16 mouse cellular contexts compared by ENCODE assay signal in genomic region chr4:133897431-133897891, GRCm38 (mm10). TPM values are rescaled to one million over a fixed set of nuclear protein-coding genes. Genes with fewer than 3 reads are reported as not detected.
DNase-seq lines count a peak whose midpoint lies in the region; ATAC-seq lines count a peak whose summit lies in the region.
"Had no signal": no experiment of that assay in that cellular context is flagged by ENCODE, and none has a peak within 500 bp of the region (broad histone marks: within the 10 kb centered on the region; RNA-seq: fewer than 3 reads in every experiment).

No protein-coding gene starts in this region.

- H3K27ac ChIP-seq in intestine, embryonic 14.5 days (ENCODE audit: low read depth): no peak overlapping the region
- no peak overlapping the region for H3K27ac ChIP-seq in kidney, embryonic 15.5 days
- H3K27ac ChIP-seq: embryonic facial prominence, embryonic 13.5 days; hindbrain, embryonic 12.5 days; liver, embryonic 12.5 days had no signal

- peak; percentile 44; the same call in 1 of the 2 replicates for ATAC-seq in intestine, embryonic 14.5 days (replicated peaks; ENCODE audit: low FRiP score, low TSS enrichment, low read depth)
- no peak for ATAC-seq in kidney, embryonic 15.5 days (replicated peaks; ENCODE audit: low FRiP score)
- ATAC-seq: liver, embryonic 12.5 days had no signal

- WGBS in intestine, embryonic 14.5 days: 72% methylated on average over 11 of the region's 11 CpGs
- 69% methylated on average over 11 of the region's 11 CpGs for WGBS in kidney, embryonic 15.5 days

- no peaks in the 10 kb centered on the region for H3K9me3 ChIP-seq in intestine, embryonic 14.5 days (ENCODE audit: control insufficient read depth, low read length)
- no peaks in the 10 kb centered on the region for H3K9me3 ChIP-seq in kidney, embryonic 15.5 days (replicated peaks)
- H3K9me3 ChIP-seq: embryonic facial prominence, embryonic 13.5 days; hindbrain, embryonic 12.5 days; liver, embryonic 12.5 days had no signal

- no peak overlapping the region for H3K9ac ChIP-seq in intestine, embryonic 14.5 days (ENCODE audit: low read length)
- H3K9ac ChIP-seq in kidney, embryonic 15.5 days: no peak overlapping the region
- H3K9ac ChIP-seq: embryonic facial prominence, embryonic 13.5 days; hindbrain, embryonic 12.5 days; liver, embryonic 12.5 days had no signal

- peaks cover 15% of the 10 kb centered on the region; the same call in 1 of the 2 replicates for H3K4me1 ChIP-seq in intestine, embryonic 14.5 days (replicated peaks; ENCODE audit: control insufficient read depth, insufficient read depth, low read length)
- peaks cover 18% of the 10 kb centered on the region for H3K4me1 ChIP-seq in kidney, embryonic 15.5 days

- DNase-seq in urinary bladder, postnatal 14 days (ENCODE audit: low spot score): peak; percentile 42
- DNase-seq in urinary bladder, postnatal 10 days (ENCODE audit: low spot score): no peak
- peak; percentile 74 for DNase-seq in cerebellum, adult 11-12 months
- DNase-seq in intestine, embryonic 14.5 days (ENCODE audit: low spot score): no peak
- DNase-seq in frontal cortex, postnatal 36 days (ENCODE audit: low spot score in 2 of 2): no peak
- DNase-seq in lung, postnatal 25 days (ENCODE audit: low spot score): no peak
- DNase-seq: adrenal gland, postnatal 36 days; kidney, adult 8-10 months; layer of hippocampus, postnatal 36 days; left cerebral cortex, postnatal 4 days; lung, postnatal 14 days; thymus, postnatal 4 days had no signal

- no peaks in the 10 kb centered on the region for H3K36me3 ChIP-seq in intestine, embryonic 14.5 days (ENCODE audit: control insufficient read depth, insufficient read depth, low read length)
- no peaks in the 10 kb centered on the region for H3K36me3 ChIP-seq in kidney, embryonic 15.5 days
- H3K36me3 ChIP-seq: embryonic facial prominence, embryonic 13.5 days; hindbrain, embryonic 12.5 days; liver, embryonic 12.5 days had no signal

- H3K4me3 ChIP-seq in intestine, embryonic 14.5 days (ENCODE audit: low read depth, low read length): no peak overlapping the region
- no peak overlapping the region for H3K4me3 ChIP-seq in kidney, embryonic 15.5 days (replicated peaks)
- H3K4me3 ChIP-seq: embryonic facial prominence, embryonic 13.5 days; hindbrain, embryonic 12.5 days; liver, embryonic 12.5 days had no signal

- H3K27me3 ChIP-seq in intestine, embryonic 14.5 days (replicated peaks; ENCODE audit: control insufficient read depth, insufficient read depth, low read length): no peaks in the 10 kb centered on the region
- no peaks in the 10 kb centered on the region for H3K27me3 ChIP-seq in kidney, embryonic 15.5 days
- H3K27me3 ChIP-seq: embryonic facial prominence, embryonic 13.5 days had no signal

- no peak overlapping the region for H3K4me2 ChIP-seq in intestine, embryonic 14.5 days (ENCODE audit: low read length)
- H3K4me2 ChIP-seq in kidney, embryonic 15.5 days: no peak overlapping the region
- H3K4me2 ChIP-seq: embryonic facial prominence, embryonic 13.5 days; hindbrain, embryonic 12.5 days; liver, embryonic 12.5 days had no signal

RNA-seq across cellular contexts. Expression of gene Rps6ka1, which starts 9.9 kb away (rescaled TPM):
- polyA plus RNA-seq in intestine, embryonic 14.5 days (2014; fragmentation: Nextera tagmentation; extraction: Ambion mirVana): 116 and 120 TPM in 2 replicates
- polyA plus RNA-seq in kidney, embryonic 15.5 days (2015; fragmentation: Nextera tagmentation; extraction: Ambion mirVana): 44.5 and 47.5 TPM in 2 replicates

Comparison
In these comparisons a context has a peak if more than half of its experiments do, and no peak if none do; other contexts are left out.
1. DNase-seq: peak in urinary bladder, postnatal 14 days (single experiment) and cerebellum, adult 11-12 months (single experiment); none in urinary bladder, postnatal 10 days (single experiment), intestine, embryonic 14.5 days (single experiment), frontal cortex, postnatal 36 days (0 of 2) and lung, postnatal 25 days (single experiment).